Mouse (Mus musculus) kidney, postnatal 10 days (tissue): ENCODE data around the gene Ppp1r14c.
"Not testable (repeated sequence)": the region's sequence is repeated elsewhere in the genome, so short reads cannot be mapped to it uniquely, and the experiment has no call there.

Experiments used
- DNase-seq: peaks from one replicate; pipeline ENCODE4 v3.0.0; 2021; ENCODE audit warnings: mixed read lengths

Ppp1r14c gene

DNA sequence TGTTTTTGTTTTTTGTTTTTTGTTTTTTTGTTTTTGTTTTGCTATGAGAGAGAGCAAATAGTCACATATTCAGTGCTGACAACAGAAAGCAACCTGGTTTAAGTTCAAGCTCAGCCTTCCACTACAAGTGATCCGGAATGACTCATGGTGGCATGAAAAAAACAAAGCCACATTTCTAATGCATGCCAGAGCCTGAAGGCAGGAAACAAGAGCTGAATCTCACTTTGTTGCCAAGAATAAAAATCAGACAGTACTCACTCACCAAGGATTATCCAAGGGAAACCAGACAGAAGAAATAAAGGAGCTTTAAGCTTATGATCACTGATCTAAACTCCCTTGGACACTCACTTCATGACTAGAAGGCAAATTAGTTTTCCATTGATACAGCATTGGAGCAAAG, 110.8 kb downstream of the Ppp1r14c start:
- DNase-seq, result no peak

DNA sequence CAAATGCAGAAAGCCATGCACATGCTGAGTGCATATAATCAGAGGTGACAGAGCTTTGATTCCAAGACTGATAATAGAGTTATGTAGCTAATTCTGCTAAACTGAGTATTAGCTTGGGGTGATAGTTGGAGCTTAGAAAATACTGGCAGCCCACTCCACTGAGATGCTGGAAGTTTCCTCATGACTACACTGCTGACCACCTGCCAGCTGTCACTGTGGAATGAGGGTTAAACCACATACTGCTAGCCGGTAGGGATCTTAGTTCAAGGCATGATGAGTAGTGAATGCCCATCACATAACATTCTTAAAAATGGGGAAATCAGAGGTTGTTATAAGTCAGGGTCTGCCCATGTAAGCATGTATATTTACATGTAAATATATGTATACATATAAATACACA, 113.9 kb downstream of the Ppp1r14c start:
- no peak for DNase-seq

DNA sequence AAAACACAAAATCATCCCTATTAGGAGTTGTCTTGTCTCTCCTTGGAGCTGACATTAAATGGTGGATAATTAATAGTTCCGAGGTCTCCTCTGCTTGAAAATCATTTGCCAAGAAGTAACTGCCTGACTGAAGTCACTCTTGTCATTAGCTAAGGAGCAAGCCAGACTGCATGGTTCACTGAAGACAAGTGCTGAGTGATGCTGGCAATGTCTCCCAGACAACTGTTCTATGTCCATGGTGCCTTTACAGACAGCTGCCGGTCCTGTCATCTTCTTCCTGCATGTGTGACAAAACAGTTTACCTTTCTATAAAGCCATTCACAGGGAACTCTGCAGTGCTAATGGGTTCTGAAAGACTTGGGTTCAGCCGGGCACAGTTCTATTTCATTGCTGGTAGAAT, 124.2 kb downstream of the Ppp1r14c start:
- DNase-seq, result no peak

DNA sequence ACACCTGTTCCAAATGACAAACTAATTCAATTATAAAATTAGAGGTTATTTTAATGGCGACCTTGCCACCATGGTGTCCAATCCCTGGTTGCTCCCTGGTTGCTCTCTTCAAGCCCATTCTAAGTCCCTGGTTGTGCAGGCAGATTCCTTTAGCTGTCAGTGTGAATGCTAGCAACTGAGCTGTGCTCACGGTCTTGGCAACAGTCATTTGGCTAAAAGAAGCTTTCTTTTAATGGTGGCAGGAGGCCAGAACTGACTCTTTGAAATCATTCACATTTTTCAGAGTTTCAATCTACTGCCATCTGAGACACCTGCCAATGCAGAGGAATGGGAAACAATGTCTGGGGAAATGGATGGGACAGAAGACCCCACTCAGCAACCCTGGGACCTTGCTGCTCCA, 130.9 kb downstream of the Ppp1r14c start:
- no peak for DNase-seq

DNA sequence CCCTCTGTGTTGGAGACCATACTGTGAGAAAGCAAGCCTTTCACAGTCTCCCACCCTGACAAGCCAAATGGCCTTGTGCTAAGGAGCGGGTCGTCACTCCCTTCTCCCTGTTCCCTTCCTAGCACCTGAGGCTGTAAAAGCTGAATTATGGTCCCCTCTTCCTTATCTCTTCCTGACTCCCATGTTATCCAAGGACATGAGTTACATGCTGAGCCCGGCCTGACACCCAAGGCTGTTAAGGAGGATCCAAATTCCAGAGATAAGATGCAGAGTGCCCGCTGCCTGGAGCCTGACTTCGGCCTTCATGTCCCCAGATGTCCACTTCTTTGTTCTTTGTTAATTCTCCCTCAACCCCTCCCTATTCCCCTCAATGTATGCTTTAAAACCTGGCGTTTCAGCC, 135.0 kb downstream of the Ppp1r14c start:
- not testable (repeated sequence) for DNase-seq

DNA sequence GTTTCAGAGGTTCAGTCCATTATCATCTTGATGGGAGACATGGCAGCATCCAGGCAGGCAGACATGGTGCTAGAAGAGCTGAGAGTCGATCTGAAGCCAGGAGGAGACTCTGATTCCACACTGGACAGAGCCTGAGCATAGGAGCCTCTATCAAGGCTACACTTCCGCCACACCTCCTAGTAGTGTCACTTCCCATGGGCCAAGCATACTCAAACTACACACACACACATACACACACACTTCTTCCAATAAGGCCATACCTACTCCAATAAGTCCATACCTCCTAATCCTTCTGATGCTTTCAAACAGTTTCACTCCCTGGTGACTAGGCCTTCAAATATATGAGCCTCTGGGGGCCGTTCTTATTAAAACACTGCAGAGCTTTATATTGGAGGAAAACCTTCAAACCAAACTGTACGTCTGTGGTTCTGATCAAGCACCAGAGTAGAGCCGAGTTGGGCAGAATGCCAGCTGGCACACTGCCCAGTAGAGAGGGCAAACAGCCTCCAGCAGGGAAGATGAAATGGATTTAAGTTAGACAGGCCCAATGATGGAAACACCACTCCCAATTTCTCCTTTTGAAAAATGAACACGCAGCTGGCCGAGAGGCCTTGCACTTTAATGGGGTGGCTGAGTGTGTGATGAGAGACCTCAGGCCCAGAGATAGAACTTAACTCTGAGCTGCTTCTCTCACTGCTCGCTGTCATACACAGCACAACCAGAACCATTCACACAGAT, 141.8 kb downstream of the Ppp1r14c start:
- DNase-seq, result peak; percentile 80

DNA sequence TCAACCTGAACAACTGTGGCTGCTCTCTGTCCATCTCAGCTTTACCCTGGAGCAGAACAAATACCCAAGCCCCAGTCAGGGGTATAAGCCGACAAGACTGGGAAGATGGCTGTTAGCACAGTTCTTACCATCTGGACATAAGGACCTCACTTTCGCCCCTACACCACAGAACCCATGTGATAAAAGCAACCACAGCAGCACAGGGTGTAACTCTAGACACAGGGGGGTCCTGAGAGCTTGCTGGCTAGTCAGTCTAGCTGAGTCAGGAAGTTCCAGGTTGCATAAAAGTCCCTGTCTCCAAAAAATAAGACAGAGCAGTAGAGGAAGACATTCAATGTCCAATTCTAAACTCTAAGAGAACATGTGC, 142.3 kb downstream of the Ppp1r14c start:
- DNase-seq, result no peak

DNA sequence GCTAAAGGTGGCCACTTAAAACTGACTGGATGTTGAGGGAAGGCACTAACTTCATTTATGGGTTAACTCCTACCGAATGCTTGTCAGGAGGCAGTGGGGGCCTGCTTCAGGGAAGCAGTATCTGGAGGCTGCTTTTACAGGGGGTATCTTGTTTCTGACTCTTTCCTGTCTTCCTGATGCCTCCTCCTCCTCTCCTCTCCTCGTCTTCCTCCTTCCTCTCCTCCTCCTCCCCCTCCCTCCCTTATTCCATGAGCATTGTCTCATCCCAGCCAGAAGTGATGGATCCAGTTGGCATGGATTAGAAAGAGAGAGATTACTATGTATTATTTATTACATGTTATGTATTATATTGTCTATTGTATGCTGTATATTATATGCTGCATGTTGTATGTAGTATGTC, 142.9 kb downstream of the Ppp1r14c start:
- DNase-seq, result no peak

DNA sequence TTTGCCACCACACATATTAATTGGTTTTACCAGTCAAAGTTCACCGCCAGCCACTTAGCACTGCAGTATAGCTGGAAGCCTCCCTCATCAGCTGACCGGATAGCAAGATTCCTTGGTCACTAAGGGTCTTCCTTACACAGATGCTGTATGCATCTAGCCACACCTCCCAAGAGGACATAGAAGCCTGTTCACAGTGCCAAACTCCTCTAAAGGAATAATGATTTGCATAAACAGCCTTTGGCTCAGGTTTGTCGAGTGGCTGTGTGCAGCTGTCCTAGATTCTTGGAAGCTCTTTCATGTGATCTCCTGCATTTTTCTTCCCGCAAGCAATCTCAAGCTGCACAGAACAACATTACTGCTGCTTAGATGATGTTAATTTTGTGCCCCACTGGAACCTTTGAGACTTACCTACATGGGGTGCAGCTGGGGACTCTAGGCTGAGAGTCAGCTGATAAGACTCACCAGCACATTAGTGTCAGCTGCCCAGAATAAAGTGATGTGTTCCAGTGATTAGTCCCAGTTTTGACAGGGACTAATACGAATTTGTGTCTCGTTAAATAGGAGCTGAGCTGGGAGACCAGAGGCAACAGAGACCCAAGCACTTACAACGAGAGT, 143.9 kb downstream of the Ppp1r14c start:
- no peak for DNase-seq

DNA sequence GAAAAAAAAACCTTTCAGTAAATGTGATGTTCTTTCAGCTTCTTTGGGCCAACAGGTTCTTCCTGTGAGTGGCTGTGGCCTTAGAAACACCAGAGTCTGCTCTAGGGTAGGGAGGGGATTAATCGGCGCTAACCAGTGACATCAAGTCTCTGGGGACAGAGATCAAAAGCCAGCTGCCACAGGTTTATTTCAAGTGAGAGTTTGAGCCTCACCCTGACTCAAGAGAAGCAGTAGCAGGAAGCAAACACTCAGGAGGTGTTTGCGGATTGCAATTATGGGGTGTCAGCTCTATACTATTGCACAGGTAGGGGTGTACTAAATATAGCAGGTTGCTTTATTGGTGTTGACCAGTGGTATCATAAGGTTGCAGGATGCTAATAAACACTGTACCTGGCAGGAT, 144.6 kb downstream of the Ppp1r14c start:
- no peak for DNase-seq

DNA sequence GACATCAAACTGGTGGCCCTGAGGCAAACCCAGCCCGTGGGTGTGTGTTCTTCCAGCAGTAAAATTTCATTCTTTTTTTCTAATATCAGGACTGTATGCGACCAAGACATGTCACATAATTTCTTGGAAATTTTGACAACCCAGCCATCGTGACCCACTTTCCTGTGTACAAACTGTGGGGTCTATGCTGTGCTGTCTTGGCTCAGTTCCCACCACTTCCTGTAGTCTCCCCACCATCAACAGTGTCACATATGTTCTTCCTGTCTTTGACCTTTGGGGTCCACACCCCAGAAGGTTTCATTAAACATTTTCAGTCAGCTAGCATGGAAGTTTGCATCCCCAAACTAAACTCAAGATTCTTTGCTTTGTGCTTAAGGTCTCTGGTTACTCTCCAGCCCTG, 145.5 kb downstream of the Ppp1r14c start:
- DNase-seq, result no peak

DNA sequence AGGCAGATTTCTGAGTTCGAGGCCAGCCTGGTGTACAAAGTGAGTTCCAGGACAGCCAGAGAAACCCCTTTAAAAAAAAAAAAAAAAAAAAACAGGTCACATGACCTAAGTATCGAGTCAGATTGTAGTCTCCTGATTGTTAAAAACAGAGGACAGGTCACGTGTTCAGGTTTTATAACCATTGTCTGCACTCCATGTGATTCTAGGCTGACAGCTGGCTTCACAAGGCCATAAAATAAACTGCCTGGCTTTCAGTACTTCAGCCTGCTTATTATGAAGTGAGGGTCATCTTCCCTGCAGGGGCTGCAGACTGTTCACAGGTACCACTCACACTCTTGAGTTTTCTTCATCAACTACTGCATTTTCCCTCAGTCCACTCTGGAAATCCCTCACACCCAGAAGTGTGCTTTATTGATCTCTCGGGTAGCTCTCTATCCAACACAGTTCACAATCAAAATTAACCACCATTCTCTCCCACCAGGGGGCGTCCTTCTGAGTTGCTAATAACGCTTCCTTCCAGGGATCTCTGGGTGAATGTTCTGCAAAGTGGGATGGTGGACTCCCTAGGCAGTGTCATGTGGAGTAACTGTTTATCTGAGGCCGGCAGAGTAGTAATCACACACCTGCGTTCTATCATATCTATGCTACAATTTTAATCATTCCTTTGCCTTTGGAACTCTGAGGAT, 146.9 kb downstream of the Ppp1r14c start:
- no peak for DNase-seq

DNA sequence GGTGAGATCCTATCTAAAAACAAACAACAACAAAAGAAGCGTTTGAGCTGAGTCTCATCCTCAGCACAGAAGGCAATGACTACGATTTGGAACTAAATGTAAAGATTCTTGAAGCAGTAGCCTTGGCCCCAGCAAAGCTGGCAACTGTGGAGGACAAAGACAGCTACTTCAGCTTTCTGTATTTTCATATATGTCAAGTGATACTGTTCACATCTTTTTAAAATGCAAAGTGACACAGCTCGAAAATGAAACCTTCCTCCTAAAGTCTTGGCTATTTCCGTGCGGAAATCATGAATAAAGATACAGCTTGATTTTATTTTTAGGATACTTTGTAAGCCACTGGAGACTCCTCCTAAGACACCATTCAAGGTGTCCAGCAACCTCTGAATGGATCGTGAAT, 148.1 kb downstream of the Ppp1r14c start:
- DNase-seq, result no peak
